Mouse (Mus musculus): Measurements from ENCODE around the gene Tns4. TPM values are rescaled to one million over a fixed set of nuclear protein-coding genes. Genes with fewer than 3 reads are reported as not detected.

The Tns4 gene
- polyA plus RNA-seq, 1 experiment from 2014 or later = 0.19 TPM

- 58% methylated on average over 15 of the region's 16 CpGs for WGBS
- H3K4me1 ChIP-seq = peaks cover 26% of the 10 kb centered on the region
- ATAC-seq (ENCODE audit: low FRiP score, low read depth) = no peak
Measured at GRCm38 (mm10) chr11:99041841-99042780, 47.0 kb downstream of the Tns4 start.

GRCm38 (mm10) chr11:99041051-99041729 is 47.9 kb downstream of the Tns4 start, which contains the start of gene Igfbp4:
Igfbp4 (plus strand) TSS chr11:99041244.
- Histone ChIP-seq H3K9ac (replicated peaks) (peak within 1 kb of the TSS; percentile 80), H3K27me3 (0 out of 2 replicates have a peak, but pooled peaks cover 7% of the 10 kb centered on the region), H3K4me3 (peak within 1 kb of the TSS; percentile 51), H3K36me3 (no peaks in the 10 kb centered on the region), H3K9me3 (no peaks in the 10 kb centered on the region), H3K27ac (replicated peaks) (peak within 1 kb of the TSS; percentile 86), H3K4me2 (replicated peaks) (peak within 1 kb of the TSS; percentile 94), H3K4me1 (peaks cover 25% of the 10 kb centered on the region)
- ATAC-seq (ENCODE audit: low FRiP score, low read depth) = peak; percentile 83
- WGBS = under 1% methylated on average over 63 of the region's 63 CpGs

More at GRCm38 (mm10) chr11:99041841-99042780, 47.0 kb downstream of the Tns4 start:
- Histone ChIP-seq H3K4me2 (replicated peaks) (peak overlapping the region; percentile 94), H3K4me3 (peak overlapping the region; percentile 51), H3K9me3 (no peaks in the 10 kb centered on the region), H3K36me3 (no peaks in the 10 kb centered on the region), H3K27ac (replicated peaks) (peak overlapping the region; percentile 86), H3K27me3 (0 out of 2 replicates have a peak, but pooled peaks cover 7% of the 10 kb centered on the region), H3K9ac (replicated peaks) (peak overlapping the region; percentile 80)

- Histone ChIP-seq H3K27me3 (0 out of 2 replicates have a peak, but pooled peaks cover 7% of the 10 kb centered on the region), H3K4me1 (peaks cover 25% of the 10 kb centered on the region), H3K27ac (replicated peaks) (peak overlapping the region; percentile 86), H3K36me3 (no peaks in the 10 kb centered on the region), H3K4me2 (replicated peaks) (peak overlapping the region; percentile 94), H3K4me3 (peak overlapping the region; percentile 51), H3K9ac (replicated peaks) (peak overlapping the region; percentile 80), H3K9me3 (no peaks in the 10 kb centered on the region)
- under 1% methylated on average over 17 of the region's 17 CpGs for WGBS
- peak; percentile 27; the same call in 1 of the 2 replicates for ATAC-seq (ENCODE audit: low FRiP score, low read depth)
Measured at GRCm38 (mm10) chr11:99040346-99040974, 48.6 kb downstream of the Tns4 start.

GRCm38 (mm10) chr11:99039782-99040181 is 49.3 kb downstream of the Tns4 start:
- WGBS = under 1% methylated on average over 15 of the region's 15 CpGs
- peak overlapping the region; percentile 51 for H3K4me3 ChIP-seq
- peak overlapping the region; percentile 86 for H3K27ac ChIP-seq (replicated peaks)
- peak overlapping the region; percentile 80 for H3K9ac ChIP-seq (replicated peaks)
- 0 out of 2 replicates have a peak, but pooled peaks cover 7% of the 10 kb centered on the region for H3K27me3 ChIP-seq
- peak; percentile 81 for ATAC-seq (ENCODE audit: low FRiP score, low read depth)
- H3K4me1 ChIP-seq = peaks cover 25% of the 10 kb centered on the region
- no peaks in the 10 kb centered on the region for H3K36me3 ChIP-seq
- H3K9me3 ChIP-seq = no peaks in the 10 kb centered on the region
- H3K4me2 ChIP-seq (replicated peaks) = peak overlapping the region; percentile 94

- H3K36me3 ChIP-seq = no peaks in the 10 kb centered on the region
- WGBS = 74% methylated on average over 6 of the region's 6 CpGs
- H3K4me3 ChIP-seq = no peak overlapping the region
- H3K9ac ChIP-seq (replicated peaks) = no peak overlapping the region
- ATAC-seq (ENCODE audit: low FRiP score, low read depth) = no peak
- no peak overlapping the region for H3K4me2 ChIP-seq (replicated peaks)
- H3K4me1 ChIP-seq = peaks cover 5% of the 10 kb centered on the region; the same call in 1 of the 2 replicates
- peaks cover 5% of the 10 kb centered on the region; the same call in 1 of the 2 replicates for H3K27me3 ChIP-seq
- H3K27ac ChIP-seq (replicated peaks) = no peak overlapping the region
- no peaks in the 10 kb centered on the region for H3K9me3 ChIP-seq
Measured at GRCm38 (mm10) chr11:99036254-99036653, 52.9 kb downstream of the Tns4 start.

GRCm38 (mm10) chr11:99035350-99035749 is 53.8 kb downstream of the Tns4 start:
- no peak overlapping the region for H3K27ac ChIP-seq (replicated peaks)
- no peak overlapping the region for H3K4me3 ChIP-seq
- ATAC-seq (ENCODE audit: low FRiP score, low read depth) = no peak
- H3K4me2 ChIP-seq (replicated peaks) = no peak overlapping the region
- no peaks in the 10 kb centered on the region for H3K9me3 ChIP-seq
- WGBS = 76% methylated on average over 4 of the region's 4 CpGs
- H3K4me1 ChIP-seq = peaks cover under 1% of the 10 kb centered on the region; the same call in 1 of the 2 replicates
- H3K36me3 ChIP-seq = no peaks in the 10 kb centered on the region
- peaks cover 5% of the 10 kb centered on the region; the same call in 1 of the 2 replicates for H3K27me3 ChIP-seq
- H3K9ac ChIP-seq (replicated peaks) = no peak overlapping the region

GRCm38 (mm10) chr11:99026899-99027440 is 62.1 kb downstream of the Tns4 start:
- Histone ChIP-seq H3K4me2 (replicated peaks) (no peak overlapping the region), H3K27me3 (0 out of 2 replicates have a peak, but pooled peaks cover 4% of the 10 kb centered on the region), H3K4me3 (no peak overlapping the region), H3K36me3 (peaks cover 5% of the 10 kb centered on the region), H3K9me3 (no peaks in the 10 kb centered on the region), H3K27ac (replicated peaks) (no peak overlapping the region), H3K4me1 (peaks cover 18% of the 10 kb centered on the region), H3K9ac (replicated peaks) (no peak overlapping the region)
- no peak for ATAC-seq (ENCODE audit: low FRiP score, low read depth)
- 89% methylated on average over 12 of the region's 12 CpGs for WGBS

- Histone ChIP-seq H3K9me3 (no peaks in the 10 kb centered on the region), H3K9ac (replicated peaks) (no peak overlapping the region), H3K36me3 (peaks cover 16% of the 10 kb centered on the region), H3K4me1 (peaks cover 27% of the 10 kb centered on the region), H3K4me3 (no peak overlapping the region), H3K4me2 (replicated peaks) (no peak overlapping the region), H3K27ac (replicated peaks) (no peak overlapping the region), H3K27me3 (0 out of 2 replicates have a peak, but pooled peaks cover 4% of the 10 kb centered on the region)
- ATAC-seq (ENCODE audit: low FRiP score, low read depth) = no peak
- 89% methylated on average over 6 of the region's 6 CpGs for WGBS
Measured at GRCm38 (mm10) chr11:99025878-99026277, 63.2 kb downstream of the Tns4 start.

GRCm38 (mm10) chr11:99024468-99025134 is 64.5 kb downstream of the Tns4 start:
- 55% methylated on average over 18 of the region's 18 CpGs for WGBS
- Histone ChIP-seq H3K9ac (replicated peaks) (no peak overlapping the region), H3K27ac (replicated peaks) (no peak overlapping the region), H3K4me3 (peak overlapping the region; percentile 76), H3K4me1 (peaks cover 27% of the 10 kb centered on the region), H3K4me2 (replicated peaks) (peak overlapping the region; percentile 46), H3K27me3 (no peaks in the 10 kb centered on the region), H3K36me3 (peaks cover 26% of the 10 kb centered on the region), H3K9me3 (no peaks in the 10 kb centered on the region)
- peak; percentile 3; the same call in 1 of the 2 replicates for ATAC-seq (ENCODE audit: low FRiP score, low read depth)

- H3K36me3 ChIP-seq = peaks cover 26% of the 10 kb centered on the region
- WGBS = under 1% methylated on average over 54 of the region's 54 CpGs
- peak; percentile 95 for ATAC-seq (ENCODE audit: low FRiP score, low read depth)
Measured at GRCm38 (mm10) chr11:99023500-99024467, 65.3 kb downstream of the Tns4 start, which contains the start of gene Top2a. Top2a (minus strand) TSS chr11:99024189.

More at GRCm38 (mm10) chr11:99023500-99024467, 65.3 kb downstream of the Tns4 start, which contains the start of gene Top2a:
- Histone ChIP-seq H3K4me3 (peak within 1 kb of the TSS; percentile 76), H3K9me3 (no peaks in the 10 kb centered on the region), H3K4me1 (peaks cover 27% of the 10 kb centered on the region), H3K9ac (replicated peaks) (peak within 1 kb of the TSS; percentile 80), H3K4me2 (replicated peaks) (peak within 1 kb of the TSS; percentile 65), H3K27ac (replicated peaks) (peak within 1 kb of the TSS; percentile 44; the same call in 1 of the 2 replicates), H3K27me3 (no peaks in the 10 kb centered on the region)

Data from midbrain, embryonic 12.5 days (tissue).